In the genomic region with DNA sequence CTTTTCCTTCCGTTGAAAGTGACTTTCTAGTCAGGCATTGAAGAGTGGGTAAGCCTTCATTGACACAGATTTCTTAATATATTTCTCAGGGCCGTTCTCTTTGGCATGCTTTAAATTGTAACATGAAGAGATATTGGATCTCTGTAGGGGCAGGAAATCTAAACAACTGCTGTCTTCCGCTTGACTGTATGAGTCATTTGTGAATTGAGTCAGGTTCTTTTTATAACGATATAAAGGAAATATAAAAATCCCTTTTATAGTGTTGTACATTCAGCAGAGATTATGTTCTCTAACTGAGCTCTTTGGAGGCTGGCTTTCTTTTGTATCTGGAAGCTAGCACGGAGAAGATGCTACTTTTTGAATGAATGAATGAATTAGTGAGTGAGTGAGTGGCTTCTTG, we compare ENCODE assay signal across 23 mouse cellular contexts. TPM values are rescaled to one million over a fixed set of nuclear protein-coding genes. Genes with fewer than 3 reads are reported as not detected.
DNase-seq lines count a peak whose midpoint lies in the region; ATAC-seq lines count a peak whose summit lies in the region.
"Had no signal": no experiment of that assay in that cellular context is flagged by ENCODE, and none has a peak within 500 bp of the region (broad histone marks: within the 10 kb centered on the region; RNA-seq: fewer than 3 reads in every experiment).

No protein-coding gene starts in this region.

- no peak for ATAC-seq in heart, embryonic 16.5 days (replicated peaks; ENCODE audit: extremely low read depth, insufficient read depth, low FRiP score)
- peak; percentile 89 for ATAC-seq in activated CD4-positive, CD25-positive, alpha-beta regulatory T cell, adult 4 months
- ATAC-seq in inflammation-experienced regulatory T-cells, adult 6 months = peak; percentile 83
- ATAC-seq: forebrain, embryonic 14.5 days; liver, embryonic 12.5 days; midbrain, embryonic 13.5 days had no signal

- H3K4me1 ChIP-seq in heart, embryonic 16.5 days (ENCODE audit: control insufficient read depth, insufficient read depth, low read length) = no peaks in the 10 kb centered on the region
- H3K4me1 ChIP-seq: hindbrain, embryonic 12.5 days; liver, embryonic 12.5 days had no signal

- H3K27me3 ChIP-seq in heart, embryonic 16.5 days (ENCODE audit: control insufficient read depth, insufficient read depth, low read length) = no peaks in the 10 kb centered on the region
- H3K27me3 ChIP-seq: heart, embryonic 13.5 days; hindbrain, embryonic 12.5 days; limb, embryonic 12.5 days; liver, embryonic 12.5 days; megakaryocyte, embryonic 14.5 days; midbrain, embryonic 13.5 days; neural tube, embryonic 12.5 days had no signal

- H3K27ac ChIP-seq in heart, embryonic 16.5 days (ENCODE audit: low read length) = peak overlapping the region; percentile 53; the same call in 1 of the 2 replicates
- H3K27ac ChIP-seq: heart, embryonic 13.5 days; hindbrain, embryonic 12.5 days; limb, embryonic 12.5 days; liver, embryonic 12.5 days; midbrain, embryonic 13.5 days; neural tube, embryonic 12.5 days had no signal

- 64% methylated on average over 5 of the region's 5 CpGs for WGBS in heart, embryonic 16.5 days

- H3K9me3 ChIP-seq in heart, embryonic 16.5 days (replicated peaks; ENCODE audit: control insufficient read depth, low read length) = no peaks in the 10 kb centered on the region
- H3K9me3 ChIP-seq: heart, embryonic 13.5 days; hindbrain, embryonic 12.5 days; limb, embryonic 12.5 days; liver, embryonic 12.5 days; megakaryocyte, embryonic 14.5 days; midbrain, embryonic 13.5 days; neural tube, embryonic 12.5 days had no signal

- no peak for DNase-seq in heart, postnatal 4 days
- peak; percentile 77 for DNase-seq in 416B (ENCODE audit: low read depth)
- DNase-seq in adrenal gland, postnatal 25 days = no peak
- no peak for DNase-seq in ovary, postnatal 36 days (ENCODE audit: low spot score)
- DNase-seq: cerebellum, adult 2 months; cerebellum, postnatal 36 days; gastrocnemius, postnatal 25 days; heart, adult 18-20 months; kidney, adult 2 months; lung, adult 18-20 months; right cerebral cortex, postnatal 4 days; thymus, postnatal 14 days had no signal

- H3K36me3 ChIP-seq in heart, embryonic 16.5 days (ENCODE audit: control insufficient read depth, insufficient read depth) = peaks cover 3% of the 10 kb centered on the region; the same call in 1 of the 2 replicates

- H3K4me2 ChIP-seq in heart, embryonic 16.5 days (ENCODE audit: low read depth, low read length) = no peak overlapping the region
- H3K4me2 ChIP-seq: heart, embryonic 13.5 days; hindbrain, embryonic 12.5 days; limb, embryonic 12.5 days; liver, embryonic 12.5 days; midbrain, embryonic 13.5 days; neural tube, embryonic 12.5 days had no signal

- H3K4me3 ChIP-seq in heart, embryonic 16.5 days (ENCODE audit: low read length) = no peak overlapping the region
- H3K4me3 ChIP-seq: heart, embryonic 13.5 days; hindbrain, embryonic 12.5 days; limb, embryonic 12.5 days; liver, embryonic 12.5 days; megakaryocyte, embryonic 14.5 days; midbrain, embryonic 13.5 days; neural tube, embryonic 12.5 days had no signal

- no peak overlapping the region for H3K9ac ChIP-seq in heart, embryonic 16.5 days (ENCODE audit: low read length)
- H3K9ac ChIP-seq: heart, embryonic 13.5 days; hindbrain, embryonic 12.5 days; limb, embryonic 12.5 days; liver, embryonic 12.5 days; midbrain, embryonic 13.5 days; neural tube, embryonic 12.5 days had no signal

RNA-seq across cellular contexts. Expression of a gene that starts 14.0 kb away (rescaled TPM):
- 16.6 and 17.2 TPM in 2 replicates for polyA plus RNA-seq in heart, embryonic 16.5 days (2015; fragmentation: Nextera tagmentation; extraction: Ambion mirVana)
- 10 to 100 TPM; 25.4 to 29.1 TPM for total RNA-seq in heart, postnatal 4 days (2021)
- polyA plus RNA-seq in activated CD4-positive, CD25-positive, alpha-beta regulatory T cell, adult 4 months (2017; shearing (Covaris generic)) = 10 to 100 TPM; 12.8 to 15.0 TPM
- 10 to 100 TPM; 12.7 to 16.1 (median 15.8) TPM for polyA plus RNA-seq in inflammation-experienced regulatory T-cells, adult 6 months (2017; shearing (Covaris generic))
- 60.8 and 62.2 TPM in 2 replicates for total RNA-seq in adrenal gland, postnatal 25 days (2021)
